Mouse (Mus musculus): ENCODE data around the gene C2cd5.

The C2cd5 gene

GRCm38 (mm10) chr6:143115505-143115904, 15.6 kb upstream of the C2cd5 start:
- no peak for DNase-seq (ENCODE audit: low spot score in 2 of 2)

GRCm38 (mm10) chr6:143115011-143115445, 15.1 kb upstream of the C2cd5 start:
- DNase-seq (ENCODE audit: low spot score in 2 of 2): no peak

GRCm38 (mm10) chr6:143114556-143114955, 14.6 kb upstream of the C2cd5 start:
- no peak for DNase-seq (ENCODE audit: low spot score in 2 of 2)

- no peak for DNase-seq (ENCODE audit: low spot score in 2 of 2)
Observed at GRCm38 (mm10) chr6:143110371-143110770, 10.4 kb upstream of the C2cd5 start.

- no peak for DNase-seq (ENCODE audit: low spot score in 2 of 2)
Observed at GRCm38 (mm10) chr6:143109622-143110218, 9.8 kb upstream of the C2cd5 start.

- DNase-seq (ENCODE audit: low spot score in 2 of 2): no peak
Observed at GRCm38 (mm10) chr6:143108031-143108430, 8.1 kb upstream of the C2cd5 start.

GRCm38 (mm10) chr6:143107611-143108010, 7.7 kb upstream of the C2cd5 start:
- no peak for DNase-seq (ENCODE audit: low spot score in 2 of 2)

GRCm38 (mm10) chr6:143105766-143106165, 5.8 kb upstream of the C2cd5 start:
- no peak for DNase-seq (ENCODE audit: low spot score in 2 of 2)

- no peak for DNase-seq (ENCODE audit: low spot score in 2 of 2)
Observed at GRCm38 (mm10) chr6:143103981-143104680, 4.2 kb upstream of the C2cd5 start.

- DNase-seq (ENCODE audit: low spot score in 2 of 2): no peak
Observed at GRCm38 (mm10) chr6:143100478-143101115, 656 bp upstream of the C2cd5 start.

GRCm38 (mm10) chr6:143099281-143099680, 660 bp downstream of the C2cd5 start:
- DNase-seq (ENCODE audit: low spot score in 2 of 2): peak; percentile 13 to 18

GRCm38 (mm10) chr6:143095126-143095525, 4.8 kb downstream of the C2cd5 start:
- no peak for DNase-seq (ENCODE audit: low spot score in 2 of 2)

- no peak for DNase-seq (ENCODE audit: low spot score in 2 of 2)
Observed at GRCm38 (mm10) chr6:143092856-143093255, 7.1 kb downstream of the C2cd5 start.

GRCm38 (mm10) chr6:143091076-143091475, 8.9 kb downstream of the C2cd5 start:
- DNase-seq (ENCODE audit: low spot score in 2 of 2): no peak

- DNase-seq (ENCODE audit: low spot score in 2 of 2): no peak
Observed at GRCm38 (mm10) chr6:143087332-143087731, 12.6 kb downstream of the C2cd5 start.

GRCm38 (mm10) chr6:143085898-143086297, 14.0 kb downstream of the C2cd5 start:
- DNase-seq (ENCODE audit: low spot score in 2 of 2): no peak

GRCm38 (mm10) chr6:143084314-143085025, 15.5 kb downstream of the C2cd5 start:
- DNase-seq (ENCODE audit: low spot score in 2 of 2): no peak

GRCm38 (mm10) chr6:143081479-143082106, 18.3 kb downstream of the C2cd5 start:
- DNase-seq (ENCODE audit: low spot score in 2 of 2): no peak

- DNase-seq (ENCODE audit: low spot score in 2 of 2): no peak
Observed at GRCm38 (mm10) chr6:143080774-143081173, 19.2 kb downstream of the C2cd5 start.

- DNase-seq (ENCODE audit: low spot score in 2 of 2): no peak
Observed at GRCm38 (mm10) chr6:143079126-143079525, 20.8 kb downstream of the C2cd5 start.

- no peak for DNase-seq (ENCODE audit: low spot score in 2 of 2)
Observed at GRCm38 (mm10) chr6:143076461-143076860, 23.5 kb downstream of the C2cd5 start.

GRCm38 (mm10) chr6:143073914-143074313, 26.0 kb downstream of the C2cd5 start:
- no peak for DNase-seq (ENCODE audit: low spot score in 2 of 2)
